Mouse (Mus musculus) forebrain, embryonic 16.5 days (tissue): ENCODE results near the gene Tenm3. TPM values are rescaled to one million over a fixed set of nuclear protein-coding genes. Genes with fewer than 3 reads are reported as not detected.
A peak's percentile ranks its signal among the peaks of the same experiment; 100 is the strongest.

Experiments used
- ATAC-seq: fragments of 200-750 bp; cut with Nextera tagmentation; 2 replicates; pipeline ENCODE4 v1.8.0; 2017; ENCODE audit warnings: mild to moderate bottlenecking, moderate library complexity
- H3K27ac ChIP-seq: fragments of 300-500 bp; sonication (generic); 2 replicates; pipeline ENCODE4 v1.5.1; 2014; ENCODE audit warnings: low read length, control low read depth
- H3K27me3 ChIP-seq: fragments of 300-500 bp; sonication (generic); replicated peaks from 2 replicates; pipeline ENCODE4 v1.6.1; 2014; ENCODE audit warnings: low read length; ENCODE audit not compliant: control insufficient read depth, insufficient read depth
- H3K36me3 ChIP-seq: fragments of 300-500 bp; sonication (generic); 2 replicates; pipeline ENCODE4 v1.6.1; 2014; ENCODE audit not compliant: control insufficient read depth, insufficient read depth
- H3K4me1 ChIP-seq: fragments of 300-500 bp; sonication (generic); replicated peaks from 2 replicates; pipeline ENCODE4 v1.6.1; 2014; ENCODE audit warnings: low read length; ENCODE audit not compliant: control insufficient read depth, insufficient read depth
- H3K4me2 ChIP-seq: fragments of 300-500 bp; sonication (generic); 2 replicates; pipeline ENCODE4 v1.6.1; 2014; ENCODE audit warnings: mild to moderate bottlenecking, low read length, control low read depth
- H3K4me3 ChIP-seq: fragments of 300-500 bp; sonication (generic); replicated peaks from 2 replicates; pipeline ENCODE4 v1.5.1; 2014; ENCODE audit warnings: mild to moderate bottlenecking, low read length, control low read depth
- H3K9ac ChIP-seq: fragments of 300-500 bp; sonication (generic); replicated peaks from 2 replicates; pipeline ENCODE4 v1.6.1; 2014; ENCODE audit warnings: low read depth, low read length, control low read depth
- H3K9me3 ChIP-seq: fragments of 300-500 bp; sonication (generic); 2 replicates; pipeline ENCODE4 v1.6.1; 2016; ENCODE audit warnings: low read length; ENCODE audit not compliant: control insufficient read depth
- WGBS: fragments of 180-500 bp; shearing (Covaris S2); extraction: QIAGEN DNeasy Blood & Tissue Kit; methylation state at CpG from one replicate; pipeline ENCODE4 v1.1.7; 2014; 5-methylcytosine and 5-hydroxymethylcytosine counted together
- polyA plus RNA-seq: library from polyadenylated mRNA; unstranded; fragments of >200 nt; fragmentation: Nextera tagmentation; extraction: Ambion mirVana; gene quantifications from 2 replicates; pipeline ENCODE4 v1.2.1, GENCODE M21; 2015

Tenm3 gene
- polyA plus RNA-seq, 1 experiment from 2014 or later = 24.8 TPM

GRCm38 (mm10) chr8:48322240-48322639, 521.5 kb downstream of the Tenm3 start:
- Histone ChIP-seq H3K9ac (no peak overlapping the region), H3K4me3 (no peak overlapping the region), H3K9me3 (no peaks in the 10 kb centered on the region), H3K36me3 (no peaks in the 10 kb centered on the region), H3K4me1 (peaks cover 17% of the 10 kb centered on the region), H3K27ac (peak overlapping the region; percentile 43), H3K4me2 (no peak overlapping the region), H3K27me3 (no peaks in the 10 kb centered on the region)
- ATAC-seq = 0 out of 2 replicates have a peak, but pooled peaks have one; percentile 6
- 63% methylated on average over 6 of the region's 6 CpGs for WGBS

GRCm38 (mm10) chr8:48319674-48320073, 524.1 kb downstream of the Tenm3 start:
- H3K9me3 ChIP-seq = no peaks in the 10 kb centered on the region
- ATAC-seq = peak; percentile 69
- no peak overlapping the region for H3K4me3 ChIP-seq
- no peaks in the 10 kb centered on the region for H3K36me3 ChIP-seq
- WGBS = 59% methylated on average over 3 of the region's 3 CpGs
- H3K27ac ChIP-seq = peak overlapping the region; percentile 47; the same call in 1 of the 2 replicates
- H3K9ac ChIP-seq = no peak overlapping the region
- H3K4me2 ChIP-seq = no peak overlapping the region
- H3K4me1 ChIP-seq = peaks cover 17% of the 10 kb centered on the region
- no peaks in the 10 kb centered on the region for H3K27me3 ChIP-seq

GRCm38 (mm10) chr8:48317498-48317897, 526.3 kb downstream of the Tenm3 start:
- 94% methylated on average over 10 of the region's 10 CpGs for WGBS
- H3K4me2 ChIP-seq = no peak overlapping the region
- no peaks in the 10 kb centered on the region for H3K27me3 ChIP-seq
- H3K27ac ChIP-seq = no peak overlapping the region
- no peaks in the 10 kb centered on the region for H3K9me3 ChIP-seq
- no peaks in the 10 kb centered on the region for H3K36me3 ChIP-seq
- peaks cover 14% of the 10 kb centered on the region for H3K4me1 ChIP-seq
- H3K9ac ChIP-seq = no peak overlapping the region
- H3K4me3 ChIP-seq = no peak overlapping the region
- no peak for ATAC-seq

- Histone ChIP-seq H3K27ac (no peak overlapping the region), H3K36me3 (no peaks in the 10 kb centered on the region), H3K4me1 (peaks cover 30% of the 10 kb centered on the region), H3K9ac (no peak overlapping the region), H3K4me2 (no peak overlapping the region), H3K4me3 (no peak overlapping the region), H3K9me3 (no peaks in the 10 kb centered on the region), H3K27me3 (no peaks in the 10 kb centered on the region)
- no peak for ATAC-seq
- 88% methylated on average over 8 of the region's 8 CpGs for WGBS
Observed at GRCm38 (mm10) chr8:48315605-48316004, 528.1 kb downstream of the Tenm3 start.

GRCm38 (mm10) chr8:48313985-48314368, 529.8 kb downstream of the Tenm3 start:
- WGBS = 44% methylated on average over 5 of the region's 5 CpGs
- no peak overlapping the region for H3K4me2 ChIP-seq
- H3K4me1 ChIP-seq = peaks cover 44% of the 10 kb centered on the region
- H3K9ac ChIP-seq = no peak overlapping the region
- ATAC-seq = peak; percentile 37; the same call in 1 of the 2 replicates
- no peak overlapping the region for H3K4me3 ChIP-seq
- no peaks in the 10 kb centered on the region for H3K9me3 ChIP-seq
- H3K27me3 ChIP-seq = no peaks in the 10 kb centered on the region
- H3K36me3 ChIP-seq = no peaks in the 10 kb centered on the region
- no peak overlapping the region for H3K27ac ChIP-seq

GRCm38 (mm10) chr8:48313210-48313984, 530.4 kb downstream of the Tenm3 start:
- Histone ChIP-seq H3K4me1 (peaks cover 45% of the 10 kb centered on the region), H3K9ac (no peak overlapping the region), H3K4me3 (no peak overlapping the region), H3K27me3 (no peaks in the 10 kb centered on the region), H3K9me3 (no peaks in the 10 kb centered on the region), H3K4me2 (no peak overlapping the region), H3K27ac (peak overlapping the region; percentile 62), H3K36me3 (no peaks in the 10 kb centered on the region)
- WGBS = 56% methylated on average over 11 of the region's 11 CpGs
- peak; percentile 18; the same call in 1 of the 2 replicates for ATAC-seq

- no peak overlapping the region for H3K9ac ChIP-seq
- no peak overlapping the region for H3K27ac ChIP-seq
- peaks cover 3% of the 10 kb centered on the region; the same call in 1 of the 2 replicates for H3K36me3 ChIP-seq
- no peaks in the 10 kb centered on the region for H3K27me3 ChIP-seq
- H3K9me3 ChIP-seq = no peaks in the 10 kb centered on the region
- H3K4me2 ChIP-seq = no peak overlapping the region
- H3K4me3 ChIP-seq = no peak overlapping the region
- no peak for ATAC-seq
- WGBS = 37% methylated on average over 3 of the region's 3 CpGs
- H3K4me1 ChIP-seq = peaks cover 45% of the 10 kb centered on the region
Observed at GRCm38 (mm10) chr8:48311706-48312105, 532.0 kb downstream of the Tenm3 start.

- Histone ChIP-seq H3K9me3 (no peaks in the 10 kb centered on the region), H3K36me3 (peaks cover 3% of the 10 kb centered on the region; the same call in 1 of the 2 replicates), H3K4me2 (no peak overlapping the region), H3K27me3 (no peaks in the 10 kb centered on the region), H3K9ac (no peak overlapping the region; the same call in 1 of the 2 replicates), H3K4me1 (peaks cover 45% of the 10 kb centered on the region), H3K27ac (peak overlapping the region; percentile 47), H3K4me3 (no peak overlapping the region)
- 16% methylated on average over 10 of the region's 10 CpGs for WGBS
- peak; percentile 32; the same call in 1 of the 2 replicates for ATAC-seq
Observed at GRCm38 (mm10) chr8:48310240-48310849, 533.4 kb downstream of the Tenm3 start.

- H3K9me3 ChIP-seq = no peaks in the 10 kb centered on the region
- WGBS = 33% methylated on average over 16 of the region's 16 CpGs
- peaks cover 45% of the 10 kb centered on the region for H3K4me1 ChIP-seq
- peak overlapping the region; percentile 33; the same call in 1 of the 2 replicates for H3K27ac ChIP-seq
- H3K4me3 ChIP-seq = no peak overlapping the region
- peak; percentile 17; the same call in 1 of the 2 replicates for ATAC-seq
- H3K36me3 ChIP-seq = peaks cover 3% of the 10 kb centered on the region; the same call in 1 of the 2 replicates
- no peaks in the 10 kb centered on the region for H3K27me3 ChIP-seq
- no peak overlapping the region for H3K4me2 ChIP-seq
- no peak overlapping the region for H3K9ac ChIP-seq
Observed at GRCm38 (mm10) chr8:48309191-48309987, 534.4 kb downstream of the Tenm3 start.
